Mouse (Mus musculus) CD8-positive naive resting alpha-beta T cell, adult 2 months (primary cell): Measurements from ENCODE around the gene Fam162b.

ENCODE experiments used
- DNase-seq, 2 experiments: peaks; one replicate each; pipeline ENCODE4 v3.0.0; 2022; ENCODE audit warnings: low read depth in 2 of 2, low spot score in 2 of 2

The Fam162b gene

GRCm38 (mm10) chr10:51590139-51590574 is at the start of gene Fam162b:
Fam162b (minus strand) TSS chr10:51590517.
- no peak for DNase-seq

- DNase-seq: no peak
These were observed 41.3 kb upstream of the Fam162b start, which contains the start of gene Gprc6a for GRCm38 (mm10) chr10:51631411-51632136. Gprc6a (minus strand) TSS chr10:51631461.

DNA sequence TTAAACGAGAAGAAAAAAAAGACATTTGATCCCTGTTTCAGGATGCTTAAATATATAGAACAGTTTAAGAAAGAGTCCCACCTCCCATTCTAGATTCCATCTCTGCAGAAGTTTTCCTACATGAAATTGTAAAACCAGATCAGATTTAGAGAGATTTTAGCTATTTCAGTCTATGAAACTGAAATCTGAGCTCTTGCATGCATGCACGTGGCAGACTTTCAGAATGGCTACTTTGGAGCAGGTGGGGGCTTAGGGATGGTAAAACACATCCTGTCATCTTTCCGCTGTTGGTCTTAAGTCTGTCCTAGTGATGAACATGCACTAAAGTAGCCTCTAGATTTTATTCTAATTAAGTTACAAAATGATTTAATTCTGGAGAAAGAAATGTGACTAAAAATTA is 30.9 kb upstream of the Fam162b start:
- no peak for DNase-seq

GRCm38 (mm10) chr10:51620126-51620525 is 29.8 kb upstream of the Fam162b start:
- DNase-seq: no peak

DNA sequence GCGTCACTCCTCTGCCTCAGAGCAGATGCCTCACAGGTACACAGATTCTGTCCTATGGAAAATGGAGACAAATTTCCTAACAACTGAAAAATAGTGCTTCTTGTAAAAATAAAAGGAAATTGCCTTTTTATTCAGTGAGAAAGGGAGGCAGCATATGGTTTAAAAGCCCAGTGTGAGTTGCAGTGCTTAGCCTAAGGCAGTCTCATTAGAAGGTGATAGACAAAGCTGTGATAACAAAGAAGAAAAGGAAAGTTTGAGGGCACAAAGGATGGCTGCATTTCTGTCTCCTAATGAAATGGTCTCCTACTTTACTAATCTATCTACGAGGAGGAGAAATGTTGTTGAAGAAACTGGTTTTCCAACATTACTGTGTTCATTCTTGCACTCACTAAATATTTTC is 28.2 kb upstream of the Fam162b start:
- DNase-seq: no peak

DNA sequence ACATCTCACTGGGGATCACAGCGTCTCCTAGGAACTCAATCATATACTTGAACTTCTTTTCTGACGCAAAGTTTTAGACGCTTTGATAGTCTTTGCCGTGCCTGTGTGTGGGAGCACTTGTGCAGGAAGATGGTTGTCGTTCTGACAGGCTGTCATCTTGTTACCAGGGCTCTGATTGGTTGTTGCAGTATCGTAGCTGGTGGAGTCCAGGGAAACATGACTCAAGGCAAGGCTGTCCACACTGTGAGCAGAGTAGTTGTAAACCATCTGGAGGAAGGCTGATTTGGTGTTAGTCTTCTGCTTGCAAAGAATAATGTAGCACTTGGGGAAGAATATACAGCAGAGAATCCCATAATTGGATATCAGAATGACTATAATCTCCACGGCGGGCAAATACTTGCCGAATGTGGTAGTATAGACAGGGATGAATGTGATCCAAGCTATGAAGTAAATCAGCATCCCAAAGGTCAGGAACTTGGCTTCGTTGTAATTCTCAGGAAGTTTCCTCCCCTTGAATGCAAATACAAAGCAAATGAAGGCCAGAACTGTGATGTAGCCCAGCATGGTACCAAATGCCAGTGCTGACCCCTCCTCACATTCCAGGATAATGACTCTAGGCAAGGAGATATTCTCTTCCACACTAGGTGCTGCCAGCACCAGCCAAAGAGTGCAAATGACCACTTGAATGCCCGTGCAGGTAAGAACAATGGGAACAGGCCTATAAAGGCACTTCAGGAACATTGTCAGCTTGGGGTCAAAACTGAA is 24.7 kb upstream of the Fam162b start:
- no peak for DNase-seq

- no peak for DNase-seq
These were observed 23.1 kb upstream of the Fam162b start for GRCm38 (mm10) chr10:51613421-51613820.

- DNase-seq: no peak
These were observed 21.8 kb upstream of the Fam162b start for GRCm38 (mm10) chr10:51611969-51612682.

DNA sequence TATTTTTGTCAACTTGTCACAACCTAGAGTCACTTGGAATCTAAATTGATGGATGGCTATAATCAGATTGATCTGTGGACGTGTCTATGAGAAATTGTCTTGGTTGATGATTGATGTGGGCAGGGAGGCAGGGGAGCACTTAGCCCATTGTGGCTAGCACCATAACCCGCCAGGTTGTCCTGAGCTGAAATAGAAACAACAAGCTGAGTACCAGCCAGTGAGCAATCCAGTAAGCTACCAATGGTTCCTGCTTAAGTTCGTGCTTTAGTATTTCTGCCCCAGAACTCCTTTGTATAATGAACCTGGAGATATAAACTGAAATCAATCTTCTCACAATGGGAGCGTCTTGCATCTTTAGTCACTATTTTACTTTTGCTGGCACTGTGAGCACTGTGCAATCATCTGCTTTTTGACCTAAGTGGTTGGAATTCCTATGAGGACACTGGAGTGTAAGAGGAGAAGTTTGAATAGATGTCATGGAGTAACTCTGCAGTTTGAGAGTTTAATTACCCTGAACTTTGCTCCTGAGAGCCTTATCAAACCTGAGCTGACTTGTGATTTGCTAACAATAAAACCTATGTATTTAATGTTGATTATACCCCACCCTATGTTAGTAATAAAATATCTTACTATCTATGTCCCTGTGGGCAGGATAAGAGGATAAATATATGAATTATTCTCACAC is 19.6 kb upstream of the Fam162b start:
- DNase-seq: no peak

DNA sequence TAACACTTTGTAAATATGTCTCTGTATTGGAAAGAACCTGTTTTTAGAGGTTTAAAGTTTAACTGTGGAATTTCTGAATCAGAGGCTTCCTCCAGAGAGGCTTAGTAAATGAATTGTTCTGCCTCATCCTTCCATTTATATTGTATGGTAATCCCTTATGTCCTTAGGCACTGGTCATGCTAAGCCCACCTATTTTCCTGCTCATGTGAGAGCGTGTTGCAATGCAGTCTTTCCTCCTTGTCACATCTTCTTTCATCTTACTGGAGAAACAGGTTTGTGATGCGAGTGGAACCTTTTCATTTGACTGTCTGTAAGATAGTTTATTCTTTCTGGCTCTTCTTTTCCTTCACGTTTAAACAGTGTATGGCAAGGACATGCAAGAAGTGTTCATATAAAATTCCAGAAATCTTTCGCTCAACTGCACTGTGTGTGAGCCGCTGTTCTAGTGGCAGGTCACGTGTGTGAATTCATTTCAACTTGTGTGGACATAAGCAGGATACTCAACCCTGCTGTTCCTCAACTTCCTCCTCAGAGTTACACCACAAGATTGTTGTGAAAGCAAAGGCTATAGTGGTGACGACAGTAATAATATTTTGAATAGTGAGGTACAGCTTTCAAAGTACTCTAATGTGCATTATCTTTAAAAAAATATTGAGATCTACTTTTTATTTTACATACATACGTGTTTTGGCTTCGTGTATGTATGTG is 6.8 kb upstream of the Fam162b start:
- DNase-seq: no peak

- no peak for DNase-seq
These were observed 4.9 kb upstream of the Fam162b start for GRCm38 (mm10) chr10:51595001-51595931.

GRCm38 (mm10) chr10:51591574-51591973 is 1.3 kb upstream of the Fam162b start:
- no peak for DNase-seq

DNA sequence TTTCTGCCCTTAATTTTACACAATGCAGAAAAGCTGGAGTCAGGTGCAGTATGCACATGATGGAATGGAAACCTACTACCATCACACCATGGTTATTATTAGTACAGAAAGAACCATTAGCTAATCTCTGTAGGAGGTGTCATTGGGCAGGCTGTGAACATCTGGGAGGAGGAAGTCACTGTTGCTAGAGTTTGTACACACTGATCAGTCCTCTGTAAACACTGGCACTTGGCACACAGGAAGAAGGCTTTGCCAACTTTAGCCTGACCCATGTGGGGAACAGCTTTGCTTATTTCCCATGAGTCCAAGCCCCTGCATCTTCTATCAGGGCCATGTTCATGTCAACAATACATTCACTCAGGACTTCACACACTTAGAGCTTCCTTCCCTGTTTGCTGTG is 5.4 kb downstream of the Fam162b start:
- DNase-seq: no peak

GRCm38 (mm10) chr10:51584378-51584777 is 5.9 kb downstream of the Fam162b start:
- DNase-seq: no peak

DNA sequence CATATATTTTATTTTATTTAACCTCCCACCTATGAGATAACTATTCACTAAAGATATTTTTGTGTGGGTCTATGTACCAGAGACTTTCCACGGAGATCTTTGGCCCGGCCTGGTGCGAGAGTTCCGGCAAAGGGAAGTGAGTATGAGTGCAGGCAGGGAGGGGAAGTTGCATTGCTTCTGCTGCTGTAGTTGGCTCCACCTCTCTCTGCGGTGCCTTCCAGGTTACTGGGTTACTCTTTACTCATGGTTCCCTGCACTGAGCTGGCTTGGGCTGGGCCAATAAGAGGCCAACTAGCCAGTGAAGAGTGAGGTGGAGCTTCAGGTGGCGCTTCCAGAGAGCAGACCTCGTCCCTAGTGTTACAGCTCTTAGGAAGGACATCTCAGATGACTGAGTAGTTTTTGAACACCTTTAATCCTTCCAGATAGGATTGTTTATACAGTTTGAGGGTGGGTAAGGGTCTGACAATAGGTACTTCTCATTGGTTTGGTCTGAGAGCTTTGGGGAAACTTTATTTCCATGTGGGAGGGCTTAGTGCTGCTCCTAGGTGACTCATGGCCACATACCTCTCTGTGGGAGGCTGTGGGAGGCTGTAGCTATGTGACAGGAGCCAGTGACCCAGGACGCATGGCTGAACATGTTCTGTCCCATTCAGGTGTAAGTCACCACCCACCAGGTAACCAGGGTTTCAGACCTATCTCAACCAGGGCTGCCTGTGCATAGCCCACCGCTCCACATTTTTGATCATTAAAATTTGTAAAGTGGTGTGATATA is 18.9 kb downstream of the Fam162b start:
- no peak for DNase-seq

DNA sequence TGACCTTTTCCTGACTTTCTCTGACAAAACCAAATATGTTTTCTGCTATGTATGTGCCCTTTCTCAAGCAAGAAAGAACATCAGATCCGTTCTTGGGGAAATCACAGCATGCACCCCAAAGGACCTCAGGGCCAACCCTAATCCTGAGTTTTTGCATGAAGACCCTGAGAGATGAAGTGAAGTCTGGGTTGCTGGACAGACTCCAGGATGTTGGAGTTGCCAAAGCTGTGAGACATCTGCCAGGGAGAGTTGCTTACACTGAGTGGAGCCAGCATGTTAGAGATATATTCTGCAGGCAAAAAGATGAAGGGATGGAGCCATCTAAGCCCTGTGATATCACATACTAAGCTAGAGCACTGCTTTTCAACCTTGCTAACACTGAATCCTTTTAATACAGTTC is 34.3 kb downstream of the Fam162b start:
- no peak for DNase-seq

GRCm38 (mm10) chr10:51553348-51554123 is 36.8 kb downstream of the Fam162b start:
- no peak for DNase-seq
